Mouse (Mus musculus) cerebellum, adult 2 months (tissue): Measurements from ENCODE around the gene Gsto2.
"Not testable (repeated sequence)": the region's sequence is repeated elsewhere in the genome, so short reads cannot be mapped to it uniquely, and the experiment has no call there.

ENCODE experiments used
- CTCF ChIP-seq: fragments of 200-500 bp; IDR thresholded peaks from 2 replicates; pipeline ENCODE4 v1.5.1; 2011; ENCODE audit warnings: low read depth, mild to moderate bottlenecking, control low read depth, low read length, moderate library complexity, borderline replicate concordance; ENCODE audit not compliant: insufficient read depth
- POLR2A ChIP-seq: fragments of 200-500 bp; IDR thresholded peaks from 2 replicates; pipeline ENCODE4 v1.6.1; 2011; ENCODE audit warnings: low read length, control low read depth, borderline replicate concordance; ENCODE audit not compliant: insufficient read depth

- TF ChIP-seq CTCF, POLR2A: not testable (repeated sequence)
These were observed 13.2 kb upstream of the Gsto2 start for GRCm38 (mm10) chr19:47852131-47852530.
